Mouse (Mus musculus) heart, adult 2 months (tissue): Measurements from ENCODE around the gene Gpkow. TPM values are rescaled to one million over a fixed set of nuclear protein-coding genes. Genes with fewer than 3 reads are reported as not detected.
A peak's percentile ranks its signal among the peaks of the same experiment; 100 is the strongest.

Experiments used
- DNase-seq, 2 experiments: peaks; one replicate each; pipeline ENCODE4 v3.0.0; 2021
- H3K27ac ChIP-seq: fragments of 200-600 bp; 2 replicates; pipeline ENCODE4 v1.8.1; 2022
- H3K27me3 ChIP-seq: fragments of 200-500 bp; 2 replicates; pipeline ENCODE4 v1.6.1; 2012; ENCODE audit warnings: mild to moderate bottlenecking, low read length, inconsistent platforms, mixed read lengths; ENCODE audit not compliant: control insufficient read depth, insufficient read depth
- H3K36me3 ChIP-seq: fragments of 200-500 bp; 2 replicates; pipeline ENCODE4 v1.6.1; 2012; ENCODE audit warnings: low read length, inconsistent platforms; ENCODE audit not compliant: control insufficient read depth, insufficient read depth
- H3K4me1 ChIP-seq: fragments of 200-500 bp; 2 replicates; pipeline ENCODE4 v1.6.1; 2011; ENCODE audit warnings: low read length; ENCODE audit not compliant: control insufficient read depth, insufficient read depth
- H3K4me3 ChIP-seq: fragments of 200-600 bp; 2 replicates; pipeline ENCODE4 v1.8.1; 2022
- H3K79me2 ChIP-seq: fragments of 200-500 bp; replicated peaks from 2 replicates; pipeline ENCODE4 v1.6.1; 2012; ENCODE audit warnings: mild to moderate bottlenecking, inconsistent platforms, low read length, moderate library complexity, mixed read lengths; ENCODE audit not compliant: control insufficient read depth, insufficient read depth
- H3K9ac ChIP-seq: fragments of 200-500 bp; 2 replicates; pipeline ENCODE4 v1.6.1; 2012; ENCODE audit warnings: low read depth, mild to moderate bottlenecking, control low read depth, inconsistent platforms, low read length, mixed read lengths
- CTCF ChIP-seq: fragments of 200-600 bp; IDR thresholded peaks from 2 replicates; pipeline ENCODE4 v1.8.1; 2022; ENCODE audit warnings: antibody characterized with exemption, mild to moderate bottlenecking, moderate library complexity
- EP300 ChIP-seq: fragments of 200-500 bp; IDR thresholded peaks from 2 replicates; pipeline ENCODE4 v1.6.1; 2011; ENCODE audit warnings: low read depth, low read length, control low read depth; ENCODE audit not compliant: insufficient read depth
- POLR2A ChIP-seq: fragments of 200-500 bp; IDR thresholded peaks from 2 replicates; pipeline ENCODE4 v1.6.1; 2011; ENCODE audit warnings: mild to moderate bottlenecking, low read depth, low read length, control low read depth; ENCODE audit not compliant: insufficient read depth
- WGBS: fragments of 180-500 bp; shearing (Covaris S2); methylation state at CpG from one replicate; pipeline ENCODE4 v1.1.7; 2018; 5-methylcytosine and 5-hydroxymethylcytosine counted together
- intact Hi-C: fragments of 180-260 bp; cut with DNase I; formaldehyde crosslinking; loops from one replicate; pipeline ENCODE4 v1.15.1; 2025
- polyA plus RNA-seq: library from polyadenylated mRNA; depleted of rRNA; stranded (reverse); fragments of >200 nt; gene quantifications from 2 replicates; pipeline ENCODE4 v1.2.3, GENCODE M21; 2012
- total RNA-seq, 2 experiments: library from RNA; stranded (reverse); gene quantifications; 2 replicates each; pipeline ENCODE4 v1.2.3; 2021

Gpkow gene
- total and polyA plus RNA-seq, 3 experiments: 7.1 to 19.3 (median 18.0) TPM

- TF ChIP-seq CTCF: peak; percentile 49
- no peak for TF ChIP-seq POLR2A
- Histone ChIP-seq H3K9ac (no peak overlapping the region), H3K79me2 (no peaks in the 10 kb centered on the region), H3K4me3 (peak overlapping the region; percentile 53; the same call in 1 of the 2 replicates), H3K27ac (peak overlapping the region; percentile 80; the same call in 1 of the 2 replicates), H3K4me1 (no peaks in the 10 kb centered on the region), H3K36me3 (no peaks in the 10 kb centered on the region), H3K27me3 (no peaks in the 10 kb centered on the region)
- intact Hi-C loops: loop anchor here (2.0 kb wide), 1 partner anchor 30 kb away; no protein-coding TSS in a partner anchor
- 35% methylated on average over 3 of the region's 3 CpGs for WGBS
- DNase-seq: no peak
Measured at GRCm38 (mm10) chrX:7678986-7679385, 17.9 kb upstream of the Gpkow start.

- intact Hi-C loops: loop anchor here (2.0 kb wide), 1 partner anchor 31 kb away; no protein-coding TSS in a partner anchor
- Histone ChIP-seq H3K4me1 (no peaks in the 10 kb centered on the region), H3K27me3 (no peaks in the 10 kb centered on the region), H3K4me3 (peak overlapping the region; percentile 53), H3K9ac (peak overlapping the region; percentile 78), H3K79me2 (no peaks in the 10 kb centered on the region), H3K36me3 (no peaks in the 10 kb centered on the region), H3K27ac (peak overlapping the region; percentile 80)
- WGBS: 14% methylated on average over 27 of the region's 27 CpGs
- peak; percentile 91 to 93 for DNase-seq
- TF ChIP-seq CTCF (peak; percentile 94), EP300 (0 out of 2 replicates have a peak, but pooled peaks have one; percentile 50), POLR2A (peak; percentile 64)
Measured at GRCm38 (mm10) chrX:7679405-7680056, 17.4 kb upstream of the Gpkow start.

GRCm38 (mm10) chrX:7680057-7680412 lies 16.9 kb upstream of the Gpkow start:
- Histone ChIP-seq H3K9ac (peak overlapping the region; percentile 78), H3K27me3 (no peaks in the 10 kb centered on the region), H3K27ac (peak overlapping the region; percentile 80), H3K79me2 (no peaks in the 10 kb centered on the region), H3K4me3 (peak overlapping the region; percentile 53), H3K36me3 (no peaks in the 10 kb centered on the region), H3K4me1 (no peaks in the 10 kb centered on the region)
- TF ChIP-seq CTCF (no peak), EP300 (no peak), POLR2A (no peak)
- intact Hi-C loops: no loop called here
- DNase-seq: no peak
- 16% methylated on average over 12 of the region's 12 CpGs for WGBS

GRCm38 (mm10) chrX:7680864-7681263 lies 16.1 kb upstream of the Gpkow start, which contains the start of gene Magix:
Gene Magix (minus strand): TSS chrX:7681251.
- no peaks in the 10 kb centered on the region for H3K36me3 ChIP-seq
- no peaks in the 10 kb centered on the region for H3K4me1 ChIP-seq
- intact Hi-C loops: no loop called here
- no peaks in the 10 kb centered on the region for H3K79me2 ChIP-seq
- TF ChIP-seq EP300 (0 out of 2 replicates have a peak, but pooled peaks have one; percentile 17), CTCF (no peak)
- H3K9ac ChIP-seq: peak within 1 kb of the TSS; percentile 78
- peak; percentile 64 to 65 for DNase-seq
- peak within 1 kb of the TSS; percentile 53 for H3K4me3 ChIP-seq
- peak within 1 kb of the TSS; percentile 84 for H3K27ac ChIP-seq
- 28% methylated on average over 14 of the region's 14 CpGs for WGBS
- no peaks in the 10 kb centered on the region for H3K27me3 ChIP-seq

DNA sequence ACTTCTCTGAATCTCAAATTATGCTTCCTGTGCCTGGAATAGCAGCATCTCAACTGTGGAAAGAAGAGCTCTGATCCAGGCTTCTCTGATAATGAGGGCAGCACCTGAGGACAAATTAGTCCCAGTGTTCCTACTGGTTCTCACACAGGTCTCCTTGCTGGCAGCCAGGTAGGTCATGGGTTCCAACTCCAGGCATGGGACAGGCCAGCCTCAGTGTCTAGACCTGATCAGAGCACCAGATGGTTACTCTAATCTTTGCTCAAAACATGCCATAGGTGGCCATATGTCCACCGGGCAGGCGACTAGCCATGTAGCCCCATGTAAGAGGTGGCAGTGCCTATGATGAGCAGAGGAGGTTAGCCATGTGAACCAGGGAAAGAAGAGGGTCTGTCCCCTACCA lies 8.6 kb upstream of the Gpkow start:
- Histone ChIP-seq H3K36me3 (no peaks in the 10 kb centered on the region), H3K27ac (no peak overlapping the region), H3K79me2 (no peaks in the 10 kb centered on the region), H3K9ac (no peak overlapping the region), H3K4me3 (no peak overlapping the region), H3K4me1 (no peaks in the 10 kb centered on the region; the same call in 1 of the 2 replicates), H3K27me3 (no peaks in the 10 kb centered on the region)
- TF ChIP-seq POLR2A (no peak), CTCF (no peak), EP300 (no peak)
- intact Hi-C loops: no loop called here
- DNase-seq: no peak
- WGBS: 83% methylated on average over 2 of the region's 2 CpGs

DNA sequence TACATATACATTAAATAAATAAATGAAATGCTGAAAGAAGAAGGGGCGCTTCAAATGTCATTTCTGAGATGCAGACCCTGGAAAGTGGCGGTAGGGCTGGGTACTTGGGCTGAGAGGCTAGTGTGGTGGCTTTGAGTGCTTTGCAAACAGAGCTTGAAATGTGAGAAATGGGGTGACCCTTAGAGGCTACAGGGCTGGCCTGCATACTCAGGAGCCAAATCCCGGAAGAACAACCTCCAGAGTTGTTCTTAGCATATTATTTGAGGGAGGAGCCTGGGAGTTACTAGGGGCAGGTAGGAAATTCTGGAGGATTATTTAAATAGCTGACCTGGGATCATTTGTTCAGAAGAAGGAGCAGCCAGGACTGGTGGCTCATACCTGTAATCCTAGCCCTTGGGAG lies 6.4 kb upstream of the Gpkow start:
- H3K4me1 ChIP-seq: no peaks in the 10 kb centered on the region; the same call in 1 of the 2 replicates
- H3K36me3 ChIP-seq: no peaks in the 10 kb centered on the region
- intact Hi-C loops: loop anchor here (5.0 kb wide), 1 partner anchor 218 kb away; no protein-coding TSS in a partner anchor
- H3K27ac ChIP-seq: no peak overlapping the region
- TF ChIP-seq CTCF (no peak), EP300 (no peak), POLR2A (no peak)
- 72% methylated on average over 3 of the region's 3 CpGs for WGBS
- DNase-seq: no peak
- H3K27me3 ChIP-seq: no peaks in the 10 kb centered on the region
- no peaks in the 10 kb centered on the region for H3K79me2 ChIP-seq
- no peak overlapping the region for H3K9ac ChIP-seq
- H3K4me3 ChIP-seq: no peak overlapping the region
